Mouse (Mus musculus) liver, embryonic 12.5 days (tissue): ENCODE results near the gene B230104I21Rik. TPM values are rescaled to one million over a fixed set of nuclear protein-coding genes. Genes with fewer than 3 reads are reported as not detected.
A peak's percentile ranks its signal among the peaks of the same experiment; 100 is the strongest.

Experiments used
- ATAC-seq: fragments of 200-750 bp; cut with Nextera tagmentation; 2 replicates; pipeline ENCODE4 v1.8.0; 2017; ENCODE audit warnings: moderate number of reproducible peaks, mild to moderate bottlenecking, moderate library complexity
- H3K27ac ChIP-seq: fragments of 300-500 bp; sonication (generic); 2 replicates; pipeline ENCODE4 v1.5.1; 2016; ENCODE audit warnings: mild to moderate bottlenecking
- H3K27me3 ChIP-seq: fragments of 300-500 bp; sonication (generic); replicated peaks from 2 replicates; pipeline ENCODE4 v1.6.1; 2016; ENCODE audit warnings: mild to moderate bottlenecking, moderate library complexity
- H3K36me3 ChIP-seq: fragments of 300-500 bp; sonication (generic); 2 replicates; pipeline ENCODE4 v1.6.1; 2016; ENCODE audit warnings: mild to moderate bottlenecking, moderate library complexity
- H3K4me1 ChIP-seq: fragments of 300-500 bp; sonication (generic); 2 replicates; pipeline ENCODE4 v1.6.1; 2016
- H3K4me2 ChIP-seq: fragments of 300-500 bp; sonication (generic); 2 replicates; pipeline ENCODE4 v1.6.1; 2016; ENCODE audit warnings: mild to moderate bottlenecking, moderate library complexity
- H3K4me3 ChIP-seq: fragments of 300-500 bp; sonication (generic); 2 replicates; pipeline ENCODE4 v1.5.1; 2016; ENCODE audit warnings: mild to moderate bottlenecking, moderate library complexity
- H3K9ac ChIP-seq: fragments of 300-500 bp; sonication (generic); 2 replicates; pipeline ENCODE4 v1.6.1; 2016; ENCODE audit warnings: mild to moderate bottlenecking, moderate library complexity
- H3K9me3 ChIP-seq: fragments of 300-500 bp; sonication (generic); replicated peaks from 2 replicates; pipeline ENCODE4 v1.6.1; 2016; ENCODE audit warnings: mild to moderate bottlenecking, moderate library complexity
- WGBS: fragments of 180-500 bp; shearing (Covaris S2); methylation state at CpG from one replicate; pipeline ENCODE4 v1.1.7; 2016; ENCODE audit not compliant: insufficient replicate concordance; 5-methylcytosine and 5-hydroxymethylcytosine counted together
- polyA plus RNA-seq: library from polyadenylated mRNA; unstranded; fragments of >200 nt; fragmentation: Nextera tagmentation; extraction: Ambion mirVana; gene quantifications from 2 replicates; pipeline ENCODE4 v1.2.1, GENCODE M21; 2016

B230104I21Rik gene
- polyA plus RNA-seq = not detected in 2 replicates

DNA sequence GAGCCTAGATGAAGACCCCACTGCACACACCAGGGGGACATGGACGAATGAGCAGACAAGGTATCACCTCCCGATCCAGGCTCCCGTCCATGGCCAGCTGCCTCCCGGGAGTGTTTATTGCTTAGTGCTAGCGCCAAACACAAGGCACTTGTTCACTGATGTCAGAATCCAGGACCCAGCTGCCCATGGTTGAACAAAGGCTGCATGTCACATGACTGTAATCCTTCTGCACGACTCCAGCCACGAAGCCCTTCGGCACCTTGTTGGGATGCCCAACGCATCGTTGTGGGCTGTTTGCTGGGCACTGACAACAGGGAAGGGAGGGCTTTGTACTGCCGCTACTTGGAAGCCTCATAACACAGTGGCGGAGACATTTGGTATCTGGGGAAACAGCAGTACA is at the start of gene B230104I21Rik:
Gene B230104I21Rik, plus strand, starts transcription at position 367 of the 400 bp plus-strand sequence.
- Histone ChIP-seq H3K36me3 (no peaks in the 10 kb centered on the region), H3K4me3 (peak within 1 kb of the TSS; percentile 34), H3K27ac (no peak within 1 kb of the TSS), H3K27me3 (peaks cover 22% of the 10 kb centered on the region; the same call in 1 of the 2 replicates), H3K4me1 (0 out of 2 replicates have a peak, but pooled peaks cover 3% of the 10 kb centered on the region), H3K9me3 (no peaks in the 10 kb centered on the region), H3K4me2 (peak within 1 kb of the TSS; percentile 64), H3K9ac (peak within 1 kb of the TSS; percentile 22; the same call in 1 of the 2 replicates)
- WGBS = 72% methylated on average over 12 of the region's 12 CpGs
- ATAC-seq = no peak

DNA sequence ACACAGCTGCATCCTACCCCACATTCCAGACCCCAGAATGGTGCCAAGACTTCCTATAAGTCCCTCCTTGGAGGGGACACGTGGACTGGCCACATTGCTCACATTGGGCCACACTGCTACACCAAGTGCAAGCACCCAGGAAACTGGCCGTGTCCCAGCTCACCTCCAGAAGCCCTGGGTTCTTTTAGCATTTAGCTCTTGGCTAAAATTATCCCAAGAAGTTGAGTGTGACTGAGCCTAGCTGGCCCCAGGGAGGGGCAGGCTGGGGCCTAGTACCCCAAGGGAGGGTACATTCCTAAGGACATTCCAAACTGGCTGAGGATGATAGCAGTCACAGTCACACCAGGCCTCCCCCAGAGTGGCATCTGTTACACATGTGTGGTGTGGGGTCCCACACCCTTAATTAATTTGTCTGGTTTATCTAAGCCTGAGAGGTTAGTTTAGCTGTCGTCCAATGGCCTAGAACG is 42.2 kb upstream of the B230104I21Rik start:
- 45% methylated on average over 4 of the region's 4 CpGs for WGBS
- ATAC-seq = peak; percentile 33

DNA sequence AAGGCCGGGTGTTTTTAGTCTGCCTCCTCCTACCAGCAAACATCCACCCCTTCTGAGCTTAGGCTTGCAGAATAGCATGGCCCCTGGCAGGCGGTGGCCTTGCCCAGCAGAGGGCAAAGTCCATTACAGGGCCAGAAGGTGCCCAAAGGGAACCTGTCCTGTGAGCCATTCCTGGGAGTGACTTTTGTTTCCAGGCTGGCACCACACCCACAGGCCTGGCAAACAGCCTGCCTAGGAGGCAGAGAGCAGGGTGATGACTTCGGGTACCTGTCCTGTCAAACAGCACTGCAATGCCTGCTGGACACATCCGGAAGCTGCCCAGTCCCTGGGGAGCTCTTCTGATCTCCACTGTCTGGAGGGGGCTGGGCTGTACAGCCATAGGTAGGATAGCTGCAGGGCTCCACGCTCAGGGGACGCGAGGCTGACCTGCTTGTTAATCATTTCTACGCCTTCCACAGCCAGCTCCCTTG is 41.6 kb upstream of the B230104I21Rik start:
- H3K27me3 ChIP-seq = peaks cover 28% of the 10 kb centered on the region
- 46% methylated on average over 8 of the region's 8 CpGs for WGBS
- no peak overlapping the region for H3K4me2 ChIP-seq
- no peak overlapping the region for H3K4me3 ChIP-seq
- H3K9me3 ChIP-seq = no peaks in the 10 kb centered on the region
- peak overlapping the region; percentile 62 for H3K27ac ChIP-seq
- 0 out of 2 replicates have a peak, but pooled peaks cover 9% of the 10 kb centered on the region for H3K4me1 ChIP-seq
- peak; percentile 65 for ATAC-seq
- no peak overlapping the region for H3K9ac ChIP-seq
- no peaks in the 10 kb centered on the region for H3K36me3 ChIP-seq

More for the DNA sequence above, 42.2 kb upstream of the B230104I21Rik start:
- no peaks in the 10 kb centered on the region for H3K36me3 ChIP-seq
- 0 out of 2 replicates have a peak, but pooled peaks cover 8% of the 10 kb centered on the region for H3K4me1 ChIP-seq
- no peak overlapping the region for H3K4me2 ChIP-seq
- peaks cover 23% of the 10 kb centered on the region for H3K27me3 ChIP-seq
- H3K27ac ChIP-seq = peak overlapping the region; percentile 62
- no peaks in the 10 kb centered on the region for H3K9me3 ChIP-seq
- no peak overlapping the region for H3K4me3 ChIP-seq
- no peak overlapping the region for H3K9ac ChIP-seq

DNA sequence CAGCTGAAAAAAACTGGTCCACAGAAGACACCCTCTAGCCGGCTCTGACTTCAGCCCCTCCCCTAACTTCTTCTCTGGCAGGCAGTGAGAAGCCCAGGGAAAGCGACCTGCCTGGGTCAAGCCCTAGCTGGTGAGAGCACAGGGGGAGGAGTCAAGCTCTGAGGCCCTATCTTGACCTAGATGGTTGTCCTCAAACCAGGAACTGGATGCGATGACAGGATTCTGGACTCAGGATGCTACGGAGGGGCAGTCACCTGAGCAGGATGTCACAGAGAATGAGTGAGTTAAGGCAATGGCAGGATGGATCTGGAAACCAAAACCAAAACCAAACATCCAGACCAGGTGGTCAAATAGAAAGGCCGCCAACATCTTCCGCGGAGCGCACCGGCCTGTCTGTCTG is 38.2 kb upstream of the B230104I21Rik start:
- ATAC-seq = no peak
- Histone ChIP-seq H3K27me3 (peaks cover 56% of the 10 kb centered on the region), H3K36me3 (no peaks in the 10 kb centered on the region), H3K4me3 (no peak overlapping the region), H3K9me3 (no peaks in the 10 kb centered on the region), H3K9ac (no peak overlapping the region), H3K4me2 (peak overlapping the region; percentile 1; the same call in 1 of the 2 replicates), H3K4me1 (0 out of 2 replicates have a peak, but pooled peaks cover 12% of the 10 kb centered on the region), H3K27ac (no peak overlapping the region)
- 23% methylated on average over 9 of the region's 9 CpGs for WGBS

DNA sequence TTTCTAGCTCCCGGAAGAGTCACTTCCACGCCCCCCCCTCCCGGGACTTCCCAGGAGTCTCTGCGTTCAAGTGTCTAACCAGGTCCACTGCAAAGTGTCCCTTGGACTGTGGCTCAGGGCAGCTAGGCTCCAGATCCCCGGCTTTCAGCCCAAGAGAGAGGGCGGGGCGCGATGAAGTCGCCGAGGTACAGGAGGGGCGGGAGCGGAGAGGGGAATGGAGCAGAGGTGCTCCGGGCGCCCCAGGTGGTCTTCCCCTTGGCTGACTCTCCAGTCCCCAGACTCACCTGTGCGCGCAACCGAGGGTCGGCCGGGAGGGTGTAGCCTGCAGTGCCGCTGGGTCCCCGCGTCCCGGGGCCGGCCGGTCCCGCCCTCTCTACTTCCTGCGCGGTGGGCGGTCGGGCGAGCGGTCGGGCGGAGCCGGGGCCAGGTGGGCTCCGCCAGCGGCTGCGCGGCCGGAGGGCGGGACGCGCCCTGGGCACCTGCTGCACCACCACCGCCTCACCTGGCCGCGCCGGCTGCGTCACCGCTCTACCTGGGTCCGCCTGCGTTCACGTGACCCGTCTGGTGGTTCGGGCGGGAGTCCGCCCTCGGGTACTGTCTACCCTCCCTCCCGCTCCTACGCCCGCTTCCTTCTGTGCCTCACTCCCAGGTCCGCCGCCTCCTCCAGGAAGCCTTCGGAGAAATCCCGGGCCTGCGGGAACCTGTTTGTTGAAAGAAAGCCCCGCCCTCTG is 36.2 kb upstream of the B230104I21Rik start:
- peak; percentile 20; the same call in 1 of the 2 replicates for ATAC-seq
- 2% methylated on average over 25 of the region's 66 CpGs for WGBS
- H3K4me1 ChIP-seq = 0 out of 2 replicates have a peak, but pooled peaks cover 5% of the 10 kb centered on the region
- H3K9ac ChIP-seq = peak overlapping the region; percentile 39; the same call in 1 of the 2 replicates
- no peak overlapping the region for H3K27ac ChIP-seq
- H3K4me3 ChIP-seq = peak overlapping the region; percentile 54
- peak overlapping the region; percentile 67 for H3K4me2 ChIP-seq
- H3K9me3 ChIP-seq = no peaks in the 10 kb centered on the region
- H3K36me3 ChIP-seq = no peaks in the 10 kb centered on the region
- peaks cover 56% of the 10 kb centered on the region for H3K27me3 ChIP-seq

DNA sequence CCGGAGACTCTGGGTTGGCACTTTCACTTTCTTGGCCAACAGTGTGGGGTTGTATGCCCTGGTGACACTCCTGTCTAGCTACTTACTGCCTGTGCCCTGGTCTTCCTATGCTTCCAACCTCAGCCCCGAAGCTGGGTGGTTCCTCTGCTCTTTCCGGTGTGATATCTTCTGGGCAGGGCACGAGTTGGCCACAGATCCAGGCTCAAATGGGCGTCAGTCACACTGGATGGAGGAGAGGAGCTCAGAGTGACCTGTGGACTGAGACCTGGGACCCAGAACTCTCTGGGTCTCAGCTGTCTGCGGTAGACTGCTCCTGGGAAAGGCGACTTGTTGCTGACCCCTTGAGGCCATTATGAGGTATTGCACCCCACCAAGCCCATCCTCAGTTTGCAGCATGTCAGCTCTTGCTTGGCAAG is 34.5 kb upstream of the B230104I21Rik start, which contains the start of gene Arhgef16:
Gene Arhgef16, minus strand, starts transcription at position 211 of the 416 bp plus-strand sequence.
- H3K4me3 ChIP-seq = no peak within 1 kb of the TSS
- no peaks in the 10 kb centered on the region for H3K9me3 ChIP-seq
- ATAC-seq = peak; percentile 53; the same call in 1 of the 2 replicates
- peaks cover 53% of the 10 kb centered on the region for H3K27me3 ChIP-seq
- H3K9ac ChIP-seq = no peak within 1 kb of the TSS
- H3K4me1 ChIP-seq = 0 out of 2 replicates have a peak, but pooled peaks cover 5% of the 10 kb centered on the region
- WGBS = 20% methylated on average over 7 of the region's 7 CpGs
- H3K27ac ChIP-seq = no peak within 1 kb of the TSS
- peak within 1 kb of the TSS; percentile 18; the same call in 1 of the 2 replicates for H3K4me2 ChIP-seq
- H3K36me3 ChIP-seq = no peaks in the 10 kb centered on the region

DNA sequence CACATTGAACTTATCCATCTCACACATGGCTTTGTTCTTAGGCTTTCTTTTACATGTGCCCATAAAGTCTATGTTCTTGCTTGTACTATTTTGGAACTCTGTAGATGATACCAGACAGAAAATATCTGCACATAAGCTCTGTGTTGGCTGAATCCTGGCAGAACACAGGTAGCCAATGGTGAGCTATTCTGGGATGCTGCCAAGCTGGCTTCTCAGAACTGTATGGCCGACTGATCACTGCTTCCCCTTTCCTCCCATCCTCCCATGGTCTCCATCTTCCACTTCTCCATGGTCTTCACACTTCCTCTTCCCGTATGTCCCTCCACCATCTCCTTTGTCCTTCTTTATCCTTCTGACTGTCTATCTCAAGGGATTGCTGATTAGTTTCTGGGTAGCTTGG is 26.8 kb upstream of the B230104I21Rik start:
- no peak overlapping the region for H3K27ac ChIP-seq
- 46% methylated on average over 2 of the region's 2 CpGs for WGBS
- no peak overlapping the region for H3K4me3 ChIP-seq
- no peaks in the 10 kb centered on the region for H3K4me1 ChIP-seq
- H3K9ac ChIP-seq = no peak overlapping the region
- H3K4me2 ChIP-seq = no peak overlapping the region
- no peak for ATAC-seq
- no peaks in the 10 kb centered on the region for H3K9me3 ChIP-seq
- no peaks in the 10 kb centered on the region for H3K36me3 ChIP-seq
- no peaks in the 10 kb centered on the region for H3K27me3 ChIP-seq

DNA sequence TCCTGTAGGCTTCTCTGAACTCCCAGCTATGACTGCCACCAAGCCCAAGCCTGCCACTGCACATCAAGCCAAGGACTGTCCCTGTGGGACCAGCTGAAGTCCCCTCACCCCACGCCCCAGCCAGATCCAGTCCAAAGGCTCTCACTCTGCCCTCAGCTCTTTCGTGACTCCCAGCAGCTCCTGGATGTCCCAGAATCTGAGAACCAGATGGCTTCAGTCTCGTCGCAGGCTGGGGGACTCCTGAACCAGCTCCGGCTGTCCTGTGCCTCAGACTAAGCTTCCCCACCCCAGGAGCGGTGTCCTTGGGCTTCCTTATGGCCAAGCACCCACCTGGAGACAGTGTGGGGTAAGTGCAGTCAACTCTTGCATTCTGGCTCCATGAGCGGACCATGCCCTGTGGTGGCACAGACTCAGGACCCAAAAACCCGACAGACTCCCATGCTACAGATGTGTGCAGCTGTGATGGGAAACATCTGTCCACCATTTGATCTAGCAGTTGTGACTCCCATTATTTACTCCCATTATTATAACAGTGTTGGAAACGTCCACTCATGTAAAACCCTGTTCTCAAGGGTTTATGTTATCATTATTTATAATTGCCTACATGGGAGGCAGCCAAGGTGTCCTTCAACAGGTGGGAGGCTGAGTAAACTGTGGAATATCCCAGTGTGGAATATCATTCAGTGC is 25.2 kb upstream of the B230104I21Rik start:
- Histone ChIP-seq H3K4me2 (no peak overlapping the region), H3K4me1 (no peaks in the 10 kb centered on the region), H3K27ac (no peak overlapping the region), H3K9ac (no peak overlapping the region), H3K9me3 (no peaks in the 10 kb centered on the region), H3K27me3 (no peaks in the 10 kb centered on the region), H3K4me3 (no peak overlapping the region), H3K36me3 (no peaks in the 10 kb centered on the region)
- ATAC-seq = no peak
- WGBS = 54% methylated on average over 9 of the region's 9 CpGs

DNA sequence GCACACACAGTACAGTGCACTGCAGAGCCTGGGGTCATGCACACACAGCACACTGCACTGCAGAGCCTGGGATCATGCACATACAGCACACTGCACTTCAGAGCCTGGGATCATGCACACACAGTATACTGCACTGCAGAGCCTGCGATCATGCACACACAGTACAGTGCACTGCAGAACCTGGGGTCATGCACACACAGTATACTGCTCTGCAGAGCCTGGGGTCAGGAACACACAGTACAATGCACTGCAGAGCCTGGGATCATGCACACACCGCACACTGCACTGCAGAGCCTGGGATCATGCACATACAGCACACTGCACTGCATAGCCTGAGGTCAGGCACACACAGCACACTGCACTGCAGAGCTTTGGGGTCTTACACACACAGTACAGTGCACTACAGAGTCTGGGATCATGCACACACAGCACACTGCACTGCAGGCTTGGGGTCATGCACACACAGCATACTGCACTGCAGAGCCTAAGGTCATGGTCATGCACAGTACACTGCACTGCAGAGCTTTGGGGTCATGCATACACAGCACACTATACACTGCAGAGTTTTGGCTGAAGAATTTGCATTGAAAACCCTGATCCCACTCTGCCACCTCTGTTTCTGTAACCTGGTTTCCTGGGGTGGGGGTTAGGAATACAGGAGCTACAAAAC is 23.6 kb upstream of the B230104I21Rik start:
- no peak overlapping the region for H3K4me3 ChIP-seq
- no peaks in the 10 kb centered on the region for H3K9me3 ChIP-seq
- no peak overlapping the region for H3K4me2 ChIP-seq
- 0 out of 2 replicates have a peak, but pooled peaks have one; percentile 10 for ATAC-seq
- H3K27ac ChIP-seq = no peak overlapping the region
- no peaks in the 10 kb centered on the region for H3K4me1 ChIP-seq
- H3K36me3 ChIP-seq = no peaks in the 10 kb centered on the region
- WGBS = 62% methylated on average over 2 of the region's 2 CpGs
- no peaks in the 10 kb centered on the region for H3K27me3 ChIP-seq
- H3K9ac ChIP-seq = no peak overlapping the region

DNA sequence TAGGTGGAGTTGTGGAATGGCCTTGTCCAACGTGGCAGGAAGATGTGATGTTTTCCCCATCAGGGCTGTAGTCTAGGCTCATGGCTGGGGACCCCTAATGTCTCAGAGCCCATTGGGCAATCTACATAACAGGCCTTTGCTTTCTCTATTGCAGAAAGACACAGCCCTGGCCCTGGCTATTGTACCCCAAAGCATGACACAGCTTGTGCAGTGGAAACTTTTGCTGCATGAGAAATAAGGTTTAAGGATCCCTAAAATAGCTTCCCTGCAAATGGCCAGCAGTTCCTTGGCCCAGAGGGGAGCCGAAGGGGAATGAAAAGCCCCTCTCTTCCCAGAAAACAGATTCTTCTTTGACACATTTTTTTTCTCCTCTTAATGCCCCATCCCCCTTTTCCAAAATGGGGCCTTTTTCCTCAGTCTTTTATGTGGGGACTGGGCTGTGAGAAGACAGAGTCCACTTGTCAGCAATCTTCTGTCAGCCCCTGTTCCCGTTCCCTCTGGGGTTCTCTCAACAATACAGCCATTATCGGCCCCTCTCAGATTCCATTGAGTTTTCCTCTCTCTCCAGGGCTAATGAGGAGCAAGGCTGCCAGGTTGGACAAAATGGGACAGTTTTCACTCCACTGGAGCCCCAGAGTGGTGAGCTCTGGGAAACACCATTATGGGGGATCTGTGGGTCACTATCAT is 22.8 kb upstream of the B230104I21Rik start:
- Histone ChIP-seq H3K4me3 (no peak overlapping the region), H3K9ac (no peak overlapping the region), H3K4me2 (no peak overlapping the region), H3K36me3 (no peaks in the 10 kb centered on the region), H3K9me3 (no peaks in the 10 kb centered on the region), H3K27me3 (no peaks in the 10 kb centered on the region), H3K27ac (no peak overlapping the region), H3K4me1 (no peaks in the 10 kb centered on the region)
- 51% methylated on average over 4 of the region's 4 CpGs for WGBS
- ATAC-seq = no peak

DNA sequence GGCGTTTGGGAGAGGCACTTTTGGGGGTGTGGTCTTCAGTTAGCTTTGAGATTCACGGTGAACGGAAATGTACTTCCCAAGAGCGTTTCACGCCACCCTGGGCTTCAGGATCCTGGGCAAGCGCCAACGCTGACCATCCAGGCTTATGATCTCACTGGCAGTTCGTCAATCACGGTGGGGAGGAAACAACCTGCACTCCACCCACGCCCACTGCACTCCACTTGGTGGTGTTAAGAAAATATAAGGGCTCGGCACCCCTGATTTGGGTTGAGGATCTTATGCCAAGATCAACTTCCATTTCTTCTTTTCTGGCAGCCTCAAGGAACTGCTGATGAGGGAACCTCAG is 22.3 kb upstream of the B230104I21Rik start:
- H3K36me3 ChIP-seq = no peaks in the 10 kb centered on the region
- no peak overlapping the region for H3K4me3 ChIP-seq
- H3K9me3 ChIP-seq = no peaks in the 10 kb centered on the region
- H3K9ac ChIP-seq = no peak overlapping the region
- WGBS = 54% methylated on average over 11 of the region's 11 CpGs
- no peaks in the 10 kb centered on the region for H3K4me1 ChIP-seq
- no peak overlapping the region for H3K4me2 ChIP-seq
- H3K27me3 ChIP-seq = no peaks in the 10 kb centered on the region
- H3K27ac ChIP-seq = no peak overlapping the region
- ATAC-seq = no peak
